Mouse (Mus musculus) urinary bladder, postnatal 4 days (tissue): ENCODE data around the gene Orm1.

Experiments used
- DNase-seq, 2 experiments: peaks; one replicate each; pipeline ENCODE4 v3.0.0; 2021 to 2022; ENCODE audit warnings: low spot score in 2 of 2

Orm1 gene

GRCm38 (mm10) chr4:63344295-63344694 is at the start of gene Orm1:
TSS of gene Orm1 (plus strand) at chr4:63344560.
- DNase-seq = no peak

- no peak for DNase-seq
Observed at GRCm38 (mm10) chr4:63295641-63296040, 48.7 kb upstream of the Orm1 start.

- DNase-seq = no peak
Observed at GRCm38 (mm10) chr4:63296263-63296662, 48.1 kb upstream of the Orm1 start.

- DNase-seq = no peak
Observed at GRCm38 (mm10) chr4:63296876-63297275, 47.5 kb upstream of the Orm1 start.

- DNase-seq = no peak
Observed at GRCm38 (mm10) chr4:63298191-63298590, 46.2 kb upstream of the Orm1 start.

GRCm38 (mm10) chr4:63302641-63303040 is 41.7 kb upstream of the Orm1 start:
- DNase-seq = no peak

GRCm38 (mm10) chr4:63307175-63308062 is 36.9 kb upstream of the Orm1 start:
- DNase-seq = peak; percentile 79 to 91

- DNase-seq = no peak
Observed at GRCm38 (mm10) chr4:63308316-63308715, 36.0 kb upstream of the Orm1 start.

- DNase-seq = no peak
Observed at GRCm38 (mm10) chr4:63310247-63310855, 34.0 kb upstream of the Orm1 start.

- DNase-seq = no peak
Observed at GRCm38 (mm10) chr4:63311426-63311825, 32.9 kb upstream of the Orm1 start.

GRCm38 (mm10) chr4:63314063-63314462 is 30.3 kb upstream of the Orm1 start:
- DNase-seq = no peak

GRCm38 (mm10) chr4:63316076-63316746 is 28.1 kb upstream of the Orm1 start:
- DNase-seq = peak in 1 of 2 experiments; percentile 58

- DNase-seq = peak in 1 of 2 experiments; percentile 77
Observed at GRCm38 (mm10) chr4:63319566-63319965, 24.8 kb upstream of the Orm1 start.

GRCm38 (mm10) chr4:63323275-63323815 is 21.0 kb upstream of the Orm1 start:
- no peak for DNase-seq

- no peak for DNase-seq
Observed at GRCm38 (mm10) chr4:63333403-63333802, 11.0 kb upstream of the Orm1 start.

- DNase-seq = no peak
Observed at GRCm38 (mm10) chr4:63338414-63339076, 5.8 kb upstream of the Orm1 start.

- no peak for DNase-seq
Observed at GRCm38 (mm10) chr4:63342491-63342890, 1.9 kb upstream of the Orm1 start.

- DNase-seq = no peak
Observed at GRCm38 (mm10) chr4:63343608-63344007, 752 bp upstream of the Orm1 start.

GRCm38 (mm10) chr4:63345261-63345660 is 901 bp downstream of the Orm1 start:
- DNase-seq = no peak

- no peak for DNase-seq
Observed at GRCm38 (mm10) chr4:63346659-63347058, 2.3 kb downstream of the Orm1 start.

- no peak for DNase-seq
Observed at GRCm38 (mm10) chr4:63348524-63348923, 4.2 kb downstream of the Orm1 start.
